Mouse (Mus musculus): ENCODE measurements at regions not wholly inside any gene's neighbourhood (a gene's known extent, or its start where the extent isn't known, plus 50 kb on each side); places are given as distances from the start of the nearest gene placed in this dataset.

DNA sequence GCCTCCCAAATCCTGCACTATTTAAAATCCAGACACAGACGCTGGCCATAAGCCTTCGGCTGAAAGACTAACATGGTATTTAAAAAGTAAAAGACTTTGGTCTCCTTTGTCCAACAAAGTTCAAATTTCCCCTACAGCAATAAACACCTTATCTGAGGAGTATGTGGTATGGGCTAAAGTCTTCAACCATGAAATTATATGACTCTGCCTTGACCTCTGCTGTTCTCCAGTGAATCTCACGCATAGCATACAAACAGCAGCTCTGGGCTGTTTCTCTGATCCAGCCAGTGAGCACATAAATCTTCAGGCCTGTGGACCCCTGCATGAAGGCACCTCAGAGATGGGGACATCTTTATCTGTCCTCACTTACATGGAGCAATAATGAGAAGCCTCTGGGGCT, 627.8 kb downstream of the Hs3st4 start:
- Histone ChIP-seq H3K4me1 (ENCODE audit: control insufficient read depth in 1 of 2, insufficient read depth in 2 of 2, low read length in 2 of 2) (no peaks in the 10 kb centered on the region), H3K79me2 (ENCODE audit: control insufficient read depth, insufficient read depth, low read length, poor library complexity) (no peaks in the 10 kb centered on the region), H3K36me3 (ENCODE audit: control insufficient read depth in 1 of 2, insufficient read depth in 2 of 2, low read length in 2 of 2) (no peaks in the 10 kb centered on the region), H3K4me3 (ENCODE audit: control insufficient read depth in 1 of 2, insufficient read depth in 1 of 2, low read depth in 2 of 2, low read length in 2 of 2) (no peak overlapping the region), H3K27me3 (ENCODE audit: control insufficient read depth in 1 of 2, insufficient read depth in 2 of 2, low read length in 2 of 2) (no peaks in the 10 kb centered on the region), H3K27ac (ENCODE audit: control insufficient read depth, low read depth, low read length) (no peak overlapping the region), H3K9me3 (replicated peaks; ENCODE audit: insufficient read depth, low read length) (no peaks in the 10 kb centered on the region), H3K9ac (ENCODE audit: control insufficient read depth, low read depth, low read length, poor library complexity, severe bottlenecking) (no peak overlapping the region)
- TF ChIP-seq USF1 (IDR thresholded peaks at IDR 0.05; ENCODE audit: low read depth, low read length) (no peak), UBTF (IDR thresholded peaks at IDR 0.05; ENCODE audit: borderline replicate concordance, insufficient read depth, low read depth, low read length) (no peak)
- DNase-seq (ENCODE audit: low read depth, low spot score) = no peak

DNA sequence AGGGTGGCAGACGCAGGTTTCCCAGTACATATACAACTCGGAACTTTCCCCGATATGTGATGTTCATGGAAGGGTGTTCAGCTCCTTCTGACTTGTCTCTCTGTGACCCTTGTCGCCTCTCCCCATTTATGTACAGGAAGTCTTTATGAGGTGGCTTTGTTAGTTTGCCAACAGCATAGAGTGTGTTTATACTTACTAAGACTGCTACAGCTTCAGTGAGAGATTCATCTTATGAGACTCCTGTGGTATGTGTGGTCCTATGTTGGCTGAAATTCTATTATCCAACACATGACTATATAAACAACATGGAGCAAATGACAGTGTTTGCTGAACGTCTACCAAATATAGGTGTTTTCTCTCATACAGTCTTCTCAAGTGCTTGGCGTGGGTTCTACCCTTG, 664.5 kb downstream of the Hs3st4 start:
- Histone ChIP-seq H3K4me1 (ENCODE audit: control insufficient read depth in 1 of 2, insufficient read depth in 2 of 2, low read length in 2 of 2) (no peaks in the 10 kb centered on the region), H3K4me3 (ENCODE audit: control insufficient read depth in 1 of 2, insufficient read depth in 1 of 2, low read depth in 2 of 2, low read length in 2 of 2) (no peak overlapping the region), H3K79me2 (ENCODE audit: control insufficient read depth, insufficient read depth, low read length, poor library complexity) (no peaks in the 10 kb centered on the region), H3K9me3 (replicated peaks; ENCODE audit: insufficient read depth, low read length) (no peaks in the 10 kb centered on the region), H3K36me3 (ENCODE audit: control insufficient read depth in 1 of 2, insufficient read depth in 2 of 2, low read length in 2 of 2) (no peaks in the 10 kb centered on the region), H3K27ac (ENCODE audit: control insufficient read depth, low read depth, low read length) (no peak overlapping the region), H3K27me3 (ENCODE audit: control insufficient read depth in 1 of 2, insufficient read depth in 2 of 2, low read length in 2 of 2) (no peaks in the 10 kb centered on the region), H3K9ac (ENCODE audit: control insufficient read depth, low read depth, low read length, poor library complexity, severe bottlenecking) (no peak overlapping the region)
- no peak for DNase-seq (ENCODE audit: low read depth, low spot score)
- no peak for TF ChIP-seq TAL1 (IDR thresholded peaks at IDR 0.05; ENCODE audit: low read length)
- no peak for TF ChIP-seq RCOR1 (IDR thresholded peaks at IDR 0.05; ENCODE audit: low read depth, low read length)
- no peak for TF ChIP-seq RAD21 (IDR thresholded peaks at IDR 0.05; ENCODE audit: low read depth, low read length)
- no peak for TF ChIP-seq GABPA (IDR thresholded peaks at IDR 0.05; ENCODE audit: low read depth, low read length)
- TF ChIP-seq USF2 (IDR thresholded peaks at IDR 0.05; ENCODE audit: borderline replicate concordance in 1 of 2, insufficient read depth in 1 of 2, low read depth in 1 of 2, low read length in 2 of 2) = no peak
- no peak for TF ChIP-seq POLR2AphosphoS2 (IDR thresholded peaks at IDR 0.05; ENCODE audit: low read length)
- TF ChIP-seq UBTF (IDR thresholded peaks at IDR 0.05; ENCODE audit: borderline replicate concordance, insufficient read depth, low read depth, low read length) = no peak
- TF ChIP-seq SIN3A (IDR thresholded peaks at IDR 0.05; ENCODE audit: low read length) = no peak
- TF ChIP-seq ZC3H11A (IDR thresholded peaks at IDR 0.05; ENCODE audit: low read depth, low read length) = no peak
- no peak for TF ChIP-seq ELF1 (IDR thresholded peaks at IDR 0.05; ENCODE audit: low read depth, low read length)
- no peak for TF ChIP-seq HCFC1 (IDR thresholded peaks at IDR 0.05; ENCODE audit: low read depth, low read length)
- TF ChIP-seq CTCF (IDR thresholded peaks at IDR 0.05 in 2 of 3, conservative IDR thresholded peaks at IDR 0.05 in 1 of 3; ENCODE audit: control insufficient read depth in 1 of 3, insufficient read depth in 1 of 3, low read depth in 2 of 3, low read length in 3 of 3, poor library complexity in 1 of 3, severe bottlenecking in 1 of 3) = no peak
- TF ChIP-seq BHLHE40 (IDR thresholded peaks at IDR 0.05; ENCODE audit: borderline replicate concordance, low read depth, low read length) = no peak

Measured in MEL (cell line).